Mouse (Mus musculus) spleen, adult 2 months (tissue): ENCODE measurements around the gene Eif4e1b. TPM values are rescaled to one million over a fixed set of nuclear protein-coding genes. Genes with fewer than 3 reads are reported as not detected.

Experiments used
- DNase-seq, 2 experiments: peaks; one replicate each; pipeline versions ENCODE4 v3.0.0 to v3.0.0-alpha.2; 2012 to 2021; ENCODE audit warnings: low spot score in 2 of 2, low read depth in 1 of 2
- H3K27ac ChIP-seq: fragments of 200-500 bp; 2 replicates; pipeline ENCODE4 v1.5.1; 2012; ENCODE audit warnings: low read length, inconsistent platforms; ENCODE audit not compliant: insufficient read depth
- H3K27me3 ChIP-seq: fragments of 200-500 bp; 2 replicates; pipeline ENCODE4 v1.6.1; 2012; ENCODE audit warnings: mild to moderate bottlenecking, moderate library complexity, low read length, inconsistent platforms; ENCODE audit not compliant: control insufficient read depth, insufficient read depth
- H3K36me3 ChIP-seq: fragments of 200-500 bp; 2 replicates; pipeline ENCODE4 v1.6.1; 2012; ENCODE audit warnings: mild to moderate bottlenecking, low read length, inconsistent platforms; ENCODE audit not compliant: control insufficient read depth, insufficient read depth
- H3K4me1 ChIP-seq: fragments of 200-500 bp; 2 replicates; pipeline ENCODE4 v1.6.1; 2011; ENCODE audit warnings: inconsistent platforms; ENCODE audit not compliant: control insufficient read depth, insufficient read depth, insufficient read length
- H3K4me3 ChIP-seq: fragments of 200-500 bp; 2 replicates; pipeline ENCODE4 v1.5.1; 2011; ENCODE audit warnings: mild to moderate bottlenecking, inconsistent platforms; ENCODE audit not compliant: insufficient read depth, insufficient read length; ENCODE audit errors: extremely low read depth
- CTCF ChIP-seq: fragments of 200-500 bp; IDR thresholded peaks from 2 replicates; pipeline ENCODE4 v1.5.1; 2011; ENCODE audit warnings: mild to moderate bottlenecking, inconsistent platforms; ENCODE audit not compliant: insufficient read depth, insufficient read length, insufficient replicate concordance; ENCODE audit errors: extremely low read depth
- POLR2A ChIP-seq: fragments of 200-500 bp; IDR thresholded peaks from 2 replicates; pipeline ENCODE4 v1.6.1; 2011; ENCODE audit warnings: low read depth, low read length, inconsistent platforms
- WGBS: fragments of 180-500 bp; shearing (Covaris S2); methylation state at CpG from one replicate; pipeline ENCODE4 v1.1.7; 2018; 5-methylcytosine and 5-hydroxymethylcytosine counted together
- polyA plus RNA-seq: library from polyadenylated mRNA; depleted of rRNA; stranded (reverse); fragments of >200 nt; gene quantifications from 2 replicates; pipeline ENCODE4 v1.2.3, GENCODE M21; 2012

Gene Eif4e1b
- polyA plus RNA-seq, 1 experiment: not detected

DNA sequence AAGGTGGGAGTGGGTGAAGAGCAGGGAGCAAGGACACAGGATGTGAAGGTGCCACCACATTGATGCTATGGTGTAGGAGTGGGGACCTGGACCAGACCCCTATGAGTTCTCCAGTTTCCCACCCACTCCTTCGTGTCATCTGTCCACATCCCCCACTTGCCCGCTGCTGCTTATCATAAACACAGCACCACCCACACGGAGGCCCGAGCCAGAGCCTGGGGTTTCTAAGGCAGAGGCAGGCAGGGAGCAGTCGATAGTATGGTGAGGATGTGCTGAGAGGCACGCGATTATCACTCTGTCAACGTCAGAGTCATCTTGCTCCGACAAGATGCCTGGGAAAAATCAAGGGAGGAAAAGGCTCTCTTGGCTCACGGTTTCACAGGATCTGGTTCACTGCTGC, 14.9 kb downstream of the Eif4e1b start:
- Histone ChIP-seq H3K4me1 (no peaks in the 10 kb centered on the region), H3K4me3 (no peak overlapping the region), H3K36me3 (no peaks in the 10 kb centered on the region), H3K27me3 (no peaks in the 10 kb centered on the region), H3K27ac (no peak overlapping the region)
- no peak for DNase-seq
- TF ChIP-seq POLR2A: no peak
- TF ChIP-seq CTCF: no peak
- WGBS: 75% methylated on average over 10 of the region's 10 CpGs

DNA sequence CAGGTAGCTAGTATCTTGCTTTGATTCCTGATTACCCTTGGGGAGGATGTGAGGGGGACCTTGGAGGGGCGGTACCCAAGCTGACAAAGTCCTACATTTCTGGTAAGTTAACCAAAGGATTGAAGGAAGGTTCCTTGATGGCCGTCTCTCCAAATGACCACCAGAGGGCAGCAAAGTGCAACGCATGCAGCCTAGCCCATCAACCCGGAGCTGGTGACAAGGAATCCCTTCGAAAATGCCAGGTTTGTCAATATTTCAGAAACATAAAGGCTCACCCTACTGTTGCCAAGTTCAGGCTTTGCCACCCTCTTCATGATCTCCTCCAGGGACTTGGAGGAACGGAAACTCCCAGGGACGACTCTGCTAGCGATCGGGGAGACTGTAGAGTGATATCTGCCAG, 15.9 kb downstream of the Eif4e1b start:
- DNase-seq: peak; percentile 29 to 47
- 23% methylated on average over 9 of the region's 9 CpGs for WGBS
- H3K4me3 ChIP-seq: no peak overlapping the region
- no peaks in the 10 kb centered on the region for H3K4me1 ChIP-seq
- H3K27ac ChIP-seq: no peak overlapping the region
- peak; percentile 88; the same call in 1 of the 2 replicates for TF ChIP-seq CTCF
- no peak for TF ChIP-seq POLR2A
- H3K27me3 ChIP-seq: no peaks in the 10 kb centered on the region
- H3K36me3 ChIP-seq: no peaks in the 10 kb centered on the region

DNA sequence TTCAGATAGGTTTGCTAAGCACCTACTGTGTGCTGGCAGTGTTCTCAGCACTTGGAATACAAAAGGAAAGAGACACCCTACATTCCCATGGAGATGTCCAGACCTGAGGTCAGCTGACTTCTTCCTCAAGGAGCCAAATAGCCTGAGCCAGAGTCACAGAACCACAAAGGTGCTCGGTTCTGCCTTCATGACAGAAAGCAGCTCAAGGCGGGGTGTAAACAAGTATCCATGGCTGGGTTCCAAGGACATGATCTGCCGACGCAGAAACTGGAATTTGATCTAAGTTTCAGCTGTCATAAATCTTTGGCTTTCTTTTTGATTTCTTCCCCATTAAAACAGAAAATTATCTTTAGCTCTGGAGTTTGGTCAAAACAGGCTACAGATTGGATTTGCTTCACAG, 16.4 kb downstream of the Eif4e1b start:
- WGBS: 69% methylated on average over 4 of the region's 4 CpGs
- H3K27me3 ChIP-seq: no peaks in the 10 kb centered on the region

DNA sequence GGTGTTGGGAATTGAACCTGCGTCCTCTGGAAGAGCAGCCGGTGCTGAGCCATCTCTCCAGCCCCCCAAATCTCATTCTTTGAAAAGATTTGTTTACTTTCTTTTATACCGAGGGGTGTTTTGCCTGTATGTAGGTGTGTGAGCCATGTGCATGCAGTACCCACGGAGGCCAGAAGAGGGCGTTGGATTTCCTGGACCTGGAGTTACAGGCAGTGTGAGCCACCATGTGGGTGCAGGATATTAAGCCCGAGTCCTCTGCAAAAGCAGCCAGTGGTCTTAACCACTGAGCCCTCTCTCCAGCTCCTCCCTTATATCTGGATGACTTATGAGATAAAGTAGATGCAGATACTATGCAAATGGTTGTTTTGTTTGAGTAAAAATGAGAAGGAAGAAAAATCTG, 19.2 kb downstream of the Eif4e1b start:
- H3K4me3 ChIP-seq: no peak overlapping the region
- DNase-seq: no peak
- no peaks in the 10 kb centered on the region for H3K27me3 ChIP-seq
- TF ChIP-seq CTCF (no peak), POLR2A (no peak)
- no peak overlapping the region for H3K27ac ChIP-seq
- 84% methylated on average over 6 of the region's 6 CpGs for WGBS
- H3K36me3 ChIP-seq: no peaks in the 10 kb centered on the region
- no peaks in the 10 kb centered on the region for H3K4me1 ChIP-seq

More for the DNA sequence above, 16.4 kb downstream of the Eif4e1b start:
- Histone ChIP-seq H3K4me1 (no peaks in the 10 kb centered on the region), H3K27ac (no peak overlapping the region), H3K36me3 (no peaks in the 10 kb centered on the region), H3K4me3 (no peak overlapping the region)
- DNase-seq: no peak
- TF ChIP-seq POLR2A (no peak), CTCF (no peak)

DNA sequence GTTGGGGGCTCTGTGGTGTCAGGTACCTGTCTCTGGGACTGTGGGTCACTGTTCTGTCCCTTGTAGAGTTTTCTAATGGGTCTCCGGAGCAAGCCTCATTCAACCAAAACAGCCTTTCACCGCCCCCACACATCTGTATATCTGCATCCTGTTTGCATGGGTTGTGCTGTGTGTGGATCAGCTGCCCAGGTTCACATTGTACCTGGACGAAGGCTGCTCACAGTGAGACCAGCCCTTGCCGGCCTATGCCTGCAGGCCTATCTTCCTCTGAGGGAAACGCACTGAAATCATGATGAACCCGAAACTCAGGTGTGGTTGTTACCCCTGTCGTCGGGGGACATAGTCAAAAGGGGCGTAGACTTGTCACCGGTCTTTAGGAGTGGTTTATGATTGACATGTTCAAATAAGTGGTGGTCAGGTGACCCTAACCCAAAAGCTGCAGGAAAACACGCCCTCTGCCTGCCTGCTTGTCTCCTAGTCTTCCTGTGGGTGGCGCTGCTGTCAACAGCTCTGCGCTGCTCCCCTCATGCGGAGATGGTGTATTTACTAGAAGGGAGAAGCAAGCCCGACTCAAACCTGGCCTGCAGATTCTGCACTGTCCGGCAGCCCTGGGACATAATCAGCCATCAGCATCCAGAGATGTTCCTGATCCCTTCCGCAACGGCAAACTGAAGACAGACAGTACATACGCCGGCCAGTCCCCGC, 21.5 kb downstream of the Eif4e1b start:
- H3K36me3 ChIP-seq: no peaks in the 10 kb centered on the region
- H3K27ac ChIP-seq: no peak overlapping the region
- no peaks in the 10 kb centered on the region for H3K4me1 ChIP-seq
- 50% methylated on average over 21 of the region's 21 CpGs for WGBS
- no peak for TF ChIP-seq POLR2A
- TF ChIP-seq CTCF: peak; percentile 6; the same call in 1 of the 2 replicates
- no peak overlapping the region for H3K4me3 ChIP-seq
- no peak for DNase-seq
- no peaks in the 10 kb centered on the region for H3K27me3 ChIP-seq

DNA sequence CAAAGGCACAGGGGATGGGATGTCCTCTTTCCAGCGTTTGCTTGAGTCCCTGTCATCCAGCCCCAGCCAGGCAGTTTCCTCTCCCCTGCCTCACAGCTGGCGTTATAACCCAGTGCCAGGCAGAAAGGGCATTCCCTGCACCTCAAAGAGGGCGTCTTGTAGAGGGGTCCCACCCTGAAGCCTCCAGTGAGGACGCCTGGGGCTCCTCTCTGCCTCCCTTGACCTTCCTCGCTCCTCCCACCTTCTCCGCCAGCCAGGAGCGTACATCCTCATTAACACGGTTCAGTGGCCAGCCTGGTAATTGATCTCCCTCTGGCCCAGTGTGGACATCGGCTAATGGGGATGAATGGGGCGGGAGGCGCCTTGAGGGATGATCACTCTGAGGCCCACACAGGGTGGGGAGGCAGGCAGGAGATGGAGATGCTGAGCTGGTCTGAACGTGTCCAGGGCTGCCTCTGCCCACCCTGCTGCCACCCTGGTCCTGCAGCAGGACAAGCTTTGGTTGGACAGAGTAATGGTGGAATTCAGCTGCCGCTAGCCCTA, 22.7 kb downstream of the Eif4e1b start:
- Histone ChIP-seq H3K4me3 (no peak overlapping the region), H3K27ac (no peak overlapping the region), H3K36me3 (no peaks in the 10 kb centered on the region), H3K4me1 (no peaks in the 10 kb centered on the region), H3K27me3 (no peaks in the 10 kb centered on the region)
- TF ChIP-seq POLR2A: no peak
- no peak for TF ChIP-seq CTCF
- DNase-seq: no peak
- 54% methylated on average over 13 of the region's 13 CpGs for WGBS

DNA sequence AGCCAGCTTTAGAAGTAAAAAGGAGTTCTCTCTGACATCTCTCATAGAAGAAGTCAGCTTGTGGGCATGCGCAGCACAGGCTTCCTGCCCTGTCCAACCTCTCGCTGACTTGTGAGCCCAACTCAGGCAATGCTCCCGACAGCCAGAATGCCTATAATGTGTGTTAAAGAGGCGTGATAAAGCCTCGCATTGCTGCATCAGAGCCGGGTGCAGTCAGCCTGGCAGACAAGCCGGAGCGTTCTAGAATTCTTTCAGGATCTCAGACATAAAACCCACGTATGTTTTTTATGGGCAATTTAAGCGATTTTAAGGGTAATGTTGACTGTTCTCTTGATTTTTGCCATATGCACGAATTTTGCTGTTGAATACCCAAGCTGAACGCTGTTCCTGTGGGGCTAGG, 24.3 kb downstream of the Eif4e1b start:
- Histone ChIP-seq H3K4me1 (no peaks in the 10 kb centered on the region), H3K4me3 (no peak overlapping the region), H3K27me3 (no peaks in the 10 kb centered on the region), H3K27ac (no peak overlapping the region), H3K36me3 (no peaks in the 10 kb centered on the region)
- TF ChIP-seq POLR2A: no peak
- TF ChIP-seq CTCF: no peak
- WGBS: 77% methylated on average over 12 of the region's 12 CpGs
- DNase-seq: no peak
